Mouse (Mus musculus): Measurements from ENCODE around the gene Psap. TPM values are rescaled to one million over a fixed set of nuclear protein-coding genes. Genes with fewer than 3 reads are reported as not detected.

The Psap gene
- polyA plus RNA-seq, 1 experiment, result 231 TPM

- TF ChIP-seq CTCF (IDR thresholded peaks at IDR 0.05; ENCODE audit: insufficient read depth, low read depth, low read length), result no peak
- no peak for TF ChIP-seq POLR2A (IDR thresholded peaks at IDR 0.05; ENCODE audit: insufficient read depth, low read depth, low read length)
- H3K4me3 ChIP-seq (ENCODE audit: insufficient read depth, low read depth, low read length), result no peak overlapping the region
Measured at GRCm38 (mm10) chr10:60269141-60270064, 8.0 kb upstream of the Psap start.

GRCm38 (mm10) chr10:60271015-60271414 lies 6.4 kb upstream of the Psap start:
- TF ChIP-seq POLR2A (IDR thresholded peaks at IDR 0.05; ENCODE audit: insufficient read depth, low read depth, low read length) (no peak), CTCF (IDR thresholded peaks at IDR 0.05; ENCODE audit: insufficient read depth, low read depth, low read length) (no peak)
- H3K4me1 ChIP-seq (ENCODE audit: control insufficient read depth, insufficient read depth, low read length), result peaks cover 8% of the 10 kb centered on the region
- H3K4me3 ChIP-seq (ENCODE audit: insufficient read depth, low read depth, low read length), result no peak overlapping the region
- H3K27ac ChIP-seq (ENCODE audit: insufficient read depth, low read depth, low read length), result no peak overlapping the region
- WGBS, result 91% methylated on average over 6 of the region's 6 CpGs

More at GRCm38 (mm10) chr10:60269141-60270064, 8.0 kb upstream of the Psap start:
- H3K4me1 ChIP-seq (ENCODE audit: control insufficient read depth, insufficient read depth, low read length), result peaks cover 12% of the 10 kb centered on the region
- 72% methylated on average over 13 of the region's 13 CpGs for WGBS
- H3K27ac ChIP-seq (ENCODE audit: insufficient read depth, low read depth, low read length), result no peak overlapping the region

GRCm38 (mm10) chr10:60272241-60272640 lies 5.2 kb upstream of the Psap start:
- 74% methylated on average over 6 of the region's 6 CpGs for WGBS
- Histone ChIP-seq H3K4me1 (ENCODE audit: control insufficient read depth, insufficient read depth, low read length) (peaks cover 8% of the 10 kb centered on the region), H3K4me3 (ENCODE audit: insufficient read depth, low read depth, low read length) (no peak overlapping the region), H3K27ac (ENCODE audit: insufficient read depth, low read depth, low read length) (no peak overlapping the region)
- TF ChIP-seq CTCF (IDR thresholded peaks at IDR 0.05; ENCODE audit: insufficient read depth, low read depth, low read length) (no peak), POLR2A (IDR thresholded peaks at IDR 0.05; ENCODE audit: insufficient read depth, low read depth, low read length) (no peak)

- Histone ChIP-seq H3K4me3 (ENCODE audit: insufficient read depth, low read depth, low read length) (no peak overlapping the region), H3K27ac (ENCODE audit: insufficient read depth, low read depth, low read length) (no peak overlapping the region), H3K4me1 (ENCODE audit: control insufficient read depth, insufficient read depth, low read length) (peaks cover 8% of the 10 kb centered on the region)
- TF ChIP-seq POLR2A (IDR thresholded peaks at IDR 0.05; ENCODE audit: insufficient read depth, low read depth, low read length), result no peak
- TF ChIP-seq CTCF (IDR thresholded peaks at IDR 0.05; ENCODE audit: insufficient read depth, low read depth, low read length), result no peak
- 90% methylated on average over 6 of the region's 6 CpGs for WGBS
Measured at GRCm38 (mm10) chr10:60273382-60273781, 4.0 kb upstream of the Psap start.

GRCm38 (mm10) chr10:60278006-60278399 lies 576 bp downstream of the Psap start:
- H3K4me3 ChIP-seq (ENCODE audit: insufficient read depth, low read depth, low read length), result peak overlapping the region; percentile 80
- WGBS, result 0% methylated on average over 13 of the region's 13 CpGs
- TF ChIP-seq POLR2A (IDR thresholded peaks at IDR 0.05; ENCODE audit: insufficient read depth, low read depth, low read length) (no peak), CTCF (IDR thresholded peaks at IDR 0.05; ENCODE audit: insufficient read depth, low read depth, low read length) (no peak)
- peak overlapping the region; percentile 97 for H3K27ac ChIP-seq (ENCODE audit: insufficient read depth, low read depth, low read length)
- peaks cover 26% of the 10 kb centered on the region for H3K4me1 ChIP-seq (ENCODE audit: control insufficient read depth, insufficient read depth, low read length)

- TF ChIP-seq CTCF (IDR thresholded peaks at IDR 0.05; ENCODE audit: insufficient read depth, low read depth, low read length), result no peak
- no peak for TF ChIP-seq POLR2A (IDR thresholded peaks at IDR 0.05; ENCODE audit: insufficient read depth, low read depth, low read length)
- H3K4me1 ChIP-seq (ENCODE audit: control insufficient read depth, insufficient read depth, low read length), result peaks cover 34% of the 10 kb centered on the region
- H3K27ac ChIP-seq (ENCODE audit: insufficient read depth, low read depth, low read length), result peak overlapping the region; percentile 34
- WGBS, result 43% methylated on average over 3 of the region's 3 CpGs
- H3K4me3 ChIP-seq (ENCODE audit: insufficient read depth, low read depth, low read length), result peak overlapping the region; percentile 41
Measured at GRCm38 (mm10) chr10:60278786-60279185, 1.4 kb downstream of the Psap start.

GRCm38 (mm10) chr10:60279290-60279940 lies 2.0 kb downstream of the Psap start:
- Histone ChIP-seq H3K27ac (ENCODE audit: insufficient read depth, low read depth, low read length) (peak overlapping the region; percentile 34), H3K4me1 (ENCODE audit: control insufficient read depth, insufficient read depth, low read length) (peaks cover 37% of the 10 kb centered on the region), H3K4me3 (ENCODE audit: insufficient read depth, low read depth, low read length) (peak overlapping the region; percentile 41)
- 20% methylated on average over 8 of the region's 8 CpGs for WGBS
- TF ChIP-seq CTCF (IDR thresholded peaks at IDR 0.05; ENCODE audit: insufficient read depth, low read depth, low read length), result no peak
- no peak for TF ChIP-seq POLR2A (IDR thresholded peaks at IDR 0.05; ENCODE audit: insufficient read depth, low read depth, low read length)

- Histone ChIP-seq H3K4me3 (ENCODE audit: insufficient read depth, low read depth, low read length) (peak overlapping the region; percentile 2; the same call in 1 of the 2 replicates), H3K27ac (ENCODE audit: insufficient read depth, low read depth, low read length) (no peak overlapping the region), H3K4me1 (ENCODE audit: control insufficient read depth, insufficient read depth, low read length) (peaks cover 42% of the 10 kb centered on the region)
- TF ChIP-seq POLR2A (IDR thresholded peaks at IDR 0.05; ENCODE audit: insufficient read depth, low read depth, low read length), result no peak
- WGBS, result 43% methylated on average over 9 of the region's 9 CpGs
Measured at GRCm38 (mm10) chr10:60279941-60280301, 2.5 kb downstream of the Psap start.

GRCm38 (mm10) chr10:60280353-60280752 lies 2.9 kb downstream of the Psap start:
- peaks cover 46% of the 10 kb centered on the region for H3K4me1 ChIP-seq (ENCODE audit: control insufficient read depth, insufficient read depth, low read length)
- WGBS, result 58% methylated on average over 6 of the region's 6 CpGs
- TF ChIP-seq POLR2A (IDR thresholded peaks at IDR 0.05; ENCODE audit: insufficient read depth, low read depth, low read length) (no peak), CTCF (IDR thresholded peaks at IDR 0.05; ENCODE audit: insufficient read depth, low read depth, low read length) (no peak)
- 0 out of 2 replicates have a peak overlapping the region, but pooled peaks have one; percentile 2 for H3K4me3 ChIP-seq (ENCODE audit: insufficient read depth, low read depth, low read length)
- H3K27ac ChIP-seq (ENCODE audit: insufficient read depth, low read depth, low read length), result no peak overlapping the region
